Mouse (Mus musculus): ENCODE data around the gene Rab34. TPM values are rescaled to one million over a fixed set of nuclear protein-coding genes. Genes with fewer than 3 reads are reported as not detected.
"Not testable (repeated sequence)": the region's sequence is repeated elsewhere in the genome, so short reads cannot be mapped to it uniquely, and the experiment has no call there.

Gene Rab34
- polyA plus RNA-seq, 1 experiment from 2014 or later = 55.7 TPM

GRCm38 (mm10) chr11:78182961-78183844 lies 5.0 kb upstream of the Rab34 start, which contains the start of gene Rpl23a:
Gene Rpl23a, minus strand, starts transcription at chr11:78183584.
- Histone ChIP-seq H3K9me3 (replicated peaks; ENCODE audit: control insufficient read depth, low read length, poor library complexity, severe bottlenecking) (no peaks in the 10 kb centered on the region), H3K36me3 (ENCODE audit: control insufficient read depth, insufficient read depth, low read length) (peaks cover 13% of the 10 kb centered on the region), H3K4me2 (ENCODE audit: low read length) (peak within 1 kb of the TSS; percentile 73), H3K4me3 (ENCODE audit: low read depth, low read length) (peak within 1 kb of the TSS; percentile 67), H3K4me1 (ENCODE audit: control insufficient read depth, insufficient read depth, low read length) (peaks cover 28% of the 10 kb centered on the region), H3K27ac (ENCODE audit: low read length) (peak within 1 kb of the TSS; percentile 92), H3K27me3 (ENCODE audit: control insufficient read depth, insufficient read depth, low read depth, low read length) (no peaks in the 10 kb centered on the region), H3K9ac (ENCODE audit: low read depth, low read length) (peak within 1 kb of the TSS; percentile 84)
- ATAC-seq = peak; percentile 95
- WGBS = 0% methylated on average over 38 of the region's 38 CpGs

GRCm38 (mm10) chr11:78183884-78184514 lies 4.2 kb upstream of the Rab34 start:
- H3K9ac ChIP-seq (ENCODE audit: low read depth, low read length) = 0 out of 2 replicates have a peak overlapping the region, but pooled peaks have one; percentile 2
- no peaks in the 10 kb centered on the region for H3K9me3 ChIP-seq (replicated peaks; ENCODE audit: control insufficient read depth, low read length, poor library complexity, severe bottlenecking)
- no peaks in the 10 kb centered on the region for H3K27me3 ChIP-seq (ENCODE audit: control insufficient read depth, insufficient read depth, low read depth, low read length)
- H3K4me1 ChIP-seq (ENCODE audit: control insufficient read depth, insufficient read depth, low read length) = peaks cover 23% of the 10 kb centered on the region
- WGBS = 49% methylated on average over 10 of the region's 10 CpGs
- ATAC-seq = 0 out of 2 replicates have a peak, but pooled peaks have one; percentile 21
- H3K4me3 ChIP-seq (ENCODE audit: low read depth, low read length) = peak overlapping the region; percentile 67
- H3K36me3 ChIP-seq (ENCODE audit: control insufficient read depth, insufficient read depth, low read length) = peaks cover 13% of the 10 kb centered on the region
- peak overlapping the region; percentile 48 for H3K4me2 ChIP-seq (ENCODE audit: low read length)
- H3K27ac ChIP-seq (ENCODE audit: low read length) = peak overlapping the region; percentile 92

- not testable (repeated sequence) for H3K9me3 ChIP-seq (replicated peaks; ENCODE audit: control insufficient read depth, low read length, poor library complexity, severe bottlenecking); H3K27me3 ChIP-seq (ENCODE audit: control insufficient read depth, insufficient read depth, low read depth, low read length); H3K4me3 ChIP-seq (ENCODE audit: low read depth, low read length); ATAC-seq; H3K4me2 ChIP-seq (ENCODE audit: low read length); H3K27ac ChIP-seq (ENCODE audit: low read length); H3K9ac ChIP-seq (ENCODE audit: low read depth, low read length)
- WGBS = 98% methylated on average over 6 of the region's 6 CpGs
- H3K4me1 ChIP-seq (ENCODE audit: control insufficient read depth, insufficient read depth, low read length) = peaks cover 23% of the 10 kb centered on the region
- peaks cover 10% of the 10 kb centered on the region for H3K36me3 ChIP-seq (ENCODE audit: control insufficient read depth, insufficient read depth, low read length)
Measured at GRCm38 (mm10) chr11:78184702-78185101, 3.5 kb upstream of the Rab34 start.

- Histone ChIP-seq H3K4me1 (ENCODE audit: control insufficient read depth, insufficient read depth, low read length) (peaks cover 14% of the 10 kb centered on the region), H3K9me3 (replicated peaks; ENCODE audit: control insufficient read depth, low read length, poor library complexity, severe bottlenecking) (no peaks in the 10 kb centered on the region), H3K36me3 (ENCODE audit: control insufficient read depth, insufficient read depth, low read length) (peaks cover 20% of the 10 kb centered on the region), H3K27ac (ENCODE audit: low read length) (peak overlapping the region; percentile 93), H3K4me2 (ENCODE audit: low read length) (peak overlapping the region; percentile 74), H3K4me3 (ENCODE audit: low read depth, low read length) (peak overlapping the region; percentile 80), H3K9ac (ENCODE audit: low read depth, low read length) (peak overlapping the region; percentile 91), H3K27me3 (ENCODE audit: control insufficient read depth, insufficient read depth, low read depth, low read length) (no peaks in the 10 kb centered on the region)
- ATAC-seq = peak; percentile 83
- WGBS = under 1% methylated on average over 42 of the region's 42 CpGs
Measured at GRCm38 (mm10) chr11:78189234-78190040, 1.2 kb downstream of the Rab34 start.

GRCm38 (mm10) chr11:78190041-78190440 lies 1.8 kb downstream of the Rab34 start:
- H3K4me2 ChIP-seq (ENCODE audit: low read length) = peak overlapping the region; percentile 74
- H3K27ac ChIP-seq (ENCODE audit: low read length) = peak overlapping the region; percentile 93
- peak overlapping the region; percentile 80 for H3K4me3 ChIP-seq (ENCODE audit: low read depth, low read length)
- 75% methylated on average over 6 of the region's 6 CpGs for WGBS
- peaks cover 17% of the 10 kb centered on the region for H3K4me1 ChIP-seq (ENCODE audit: control insufficient read depth, insufficient read depth, low read length)
- H3K27me3 ChIP-seq (ENCODE audit: control insufficient read depth, insufficient read depth, low read depth, low read length) = no peaks in the 10 kb centered on the region
- no peak overlapping the region; the same call in 1 of the 2 replicates for H3K9ac ChIP-seq (ENCODE audit: low read depth, low read length)
- peaks cover 20% of the 10 kb centered on the region for H3K36me3 ChIP-seq (ENCODE audit: control insufficient read depth, insufficient read depth, low read length)
- ATAC-seq = no peak
- H3K9me3 ChIP-seq (replicated peaks; ENCODE audit: control insufficient read depth, low read length, poor library complexity, severe bottlenecking) = no peaks in the 10 kb centered on the region

GRCm38 (mm10) chr11:78193113-78193512 lies 4.9 kb downstream of the Rab34 start, which contains the start of gene Proca1:
Gene Proca1, plus strand, starts transcription at chr11:78193392.
- 81% methylated on average over 1 of the region's 1 CpGs for WGBS
- no peak for ATAC-seq
- Histone ChIP-seq H3K4me1 (ENCODE audit: control insufficient read depth, insufficient read depth, low read length) (peaks cover 12% of the 10 kb centered on the region), H3K4me3 (ENCODE audit: low read depth, low read length) (no peak within 1 kb of the TSS), H3K27me3 (ENCODE audit: control insufficient read depth, insufficient read depth, low read depth, low read length) (no peaks in the 10 kb centered on the region), H3K4me2 (ENCODE audit: low read length) (peak within 1 kb of the TSS; percentile 52; the same call in 1 of the 2 replicates), H3K36me3 (ENCODE audit: control insufficient read depth, insufficient read depth, low read length) (peaks cover 20% of the 10 kb centered on the region), H3K9ac (ENCODE audit: low read depth, low read length) (no peak within 1 kb of the TSS), H3K9me3 (replicated peaks; ENCODE audit: control insufficient read depth, low read length, poor library complexity, severe bottlenecking) (no peaks in the 10 kb centered on the region), H3K27ac (ENCODE audit: low read length) (no peak within 1 kb of the TSS)

GRCm38 (mm10) chr11:78194411-78195100 lies 6.3 kb downstream of the Rab34 start:
- peak overlapping the region; percentile 52 for H3K4me2 ChIP-seq (ENCODE audit: low read length)
- H3K4me1 ChIP-seq (ENCODE audit: control insufficient read depth, insufficient read depth, low read length) = peaks cover 11% of the 10 kb centered on the region
- H3K27ac ChIP-seq (ENCODE audit: low read length) = no peak overlapping the region
- H3K9me3 ChIP-seq (replicated peaks; ENCODE audit: control insufficient read depth, low read length, poor library complexity, severe bottlenecking) = no peaks in the 10 kb centered on the region
- ATAC-seq = no peak; the same call in 1 of the 2 replicates
- H3K9ac ChIP-seq (ENCODE audit: low read depth, low read length) = no peak overlapping the region; the same call in 1 of the 2 replicates
- 5% methylated on average over 28 of the region's 30 CpGs for WGBS
- H3K4me3 ChIP-seq (ENCODE audit: low read depth, low read length) = peak overlapping the region; percentile 30
- no peaks in the 10 kb centered on the region for H3K27me3 ChIP-seq (ENCODE audit: control insufficient read depth, insufficient read depth, low read depth, low read length)
- H3K36me3 ChIP-seq (ENCODE audit: control insufficient read depth, insufficient read depth, low read length) = peaks cover 20% of the 10 kb centered on the region
